ENCODE assay signal across 21 mouse cellular contexts in genomic region chr11:63394201-63394600, GRCm38 (mm10).
DNase-seq lines count a peak whose midpoint lies in the region; ATAC-seq and TF ChIP-seq lines count a peak whose summit lies in the region.
"Had no signal": no experiment of that assay in that cellular context is flagged by ENCODE, and none has a peak within 500 bp of the region (broad histone marks: within the 10 kb centered on the region; RNA-seq: fewer than 3 reads in every experiment).

No protein-coding gene starts in this region.

- no peak for ATAC-seq in kidney, embryonic 15.5 days (replicated peaks; ENCODE audit: low FRiP score)
- ATAC-seq: forebrain, embryonic 16.5 days had no signal

- intact Hi-C loops in left cerebral cortex, postnatal 10 days (cut with DNase I) = no loop called here

- H3K27ac ChIP-seq in kidney, adult 2 months (ENCODE audit: insufficient read depth, low read depth, low read length) = peak overlapping the region; percentile 91
- peak overlapping the region; percentile 5; the same call in 1 of the 2 replicates for H3K27ac ChIP-seq in kidney, embryonic 15.5 days
- H3K27ac ChIP-seq: embryonic facial prominence, embryonic 13.5 days; forebrain, embryonic 12.5 days; heart, adult 2 months; heart, embryonic 15.5 days; hindbrain, embryonic 13.5 days had no signal

- 25% methylated on average over 3 of the region's 3 CpGs for WGBS in kidney, adult 2 months
- WGBS in kidney, embryonic 15.5 days = 25% methylated on average over 3 of the region's 3 CpGs

- no peak overlapping the region for H3K4me2 ChIP-seq in kidney, embryonic 15.5 days
- H3K4me2 ChIP-seq: embryonic facial prominence, embryonic 13.5 days; forebrain, embryonic 12.5 days; heart, embryonic 11.5 days; heart, embryonic 15.5 days; hindbrain, embryonic 13.5 days had no signal

- H3K36me3 ChIP-seq in kidney, adult 2 months (ENCODE audit: control insufficient read depth, insufficient read depth, low read length) = no peaks in the 10 kb centered on the region
- H3K36me3 ChIP-seq in kidney, embryonic 15.5 days = no peaks in the 10 kb centered on the region
- H3K36me3 ChIP-seq: embryonic facial prominence, embryonic 13.5 days; forebrain, embryonic 12.5 days; heart, embryonic 15.5 days; hindbrain, embryonic 13.5 days had no signal

- H3K9ac ChIP-seq in kidney, embryonic 15.5 days = no peak overlapping the region
- H3K9ac ChIP-seq: embryonic facial prominence, embryonic 13.5 days; forebrain, embryonic 12.5 days; heart, embryonic 15.5 days; hindbrain, embryonic 13.5 days had no signal

- DNase-seq in kidney, adult 2 months = peak; percentile 76
- DNase-seq in kidney, postnatal 10 days = no peak
- peak; percentile 17 to 81 for DNase-seq in kidney, adult 8-10 months
- DNase-seq in kidney, postnatal 36 days = peak; percentile 5 to 63
- DNase-seq in c-Kit-positive CD71-positive TER-119-positive erythroid progenitor cells, embryonic 14.5 days (ENCODE audit: low spot score) = no peak
- no peak for DNase-seq in left cerebral cortex, postnatal 10 days (ENCODE audit: extremely low spot score in 1 of 2, low spot score in 2 of 2)
- DNase-seq: adrenal gland, adult 8-10 months; cerebellum, adult 11-12 months; cerebellum, adult 9-10 months; cerebellum, postnatal 36 days; gastrocnemius, postnatal 10 days; heart, adult 2 months; heart, postnatal 14 days had no signal

- TF ChIP-seq POLR2A in kidney, adult 2 months (IDR thresholded peaks at IDR 0.05; ENCODE audit: low read depth, low read length) = no peak

- no peak overlapping the region for H3K4me3 ChIP-seq in kidney, adult 2 months (ENCODE audit: insufficient read depth, low read depth, low read length)
- no peak overlapping the region for H3K4me3 ChIP-seq in kidney, embryonic 15.5 days (replicated peaks)
- H3K4me3 ChIP-seq: embryonic facial prominence, embryonic 13.5 days; forebrain, embryonic 12.5 days; heart, adult 2 months; heart, embryonic 15.5 days; hindbrain, embryonic 13.5 days had no signal

- H3K9me3 ChIP-seq in kidney, embryonic 15.5 days (replicated peaks) = no peaks in the 10 kb centered on the region
- H3K9me3 ChIP-seq: embryonic facial prominence, embryonic 13.5 days; forebrain, embryonic 12.5 days; heart, embryonic 15.5 days; hindbrain, embryonic 13.5 days had no signal

- H3K4me1 ChIP-seq in kidney, adult 2 months (ENCODE audit: control insufficient read depth, insufficient read depth, low read length) = peaks cover 11% of the 10 kb centered on the region
- peaks cover 22% of the 10 kb centered on the region for H3K4me1 ChIP-seq in kidney, embryonic 15.5 days
- H3K4me1 ChIP-seq: embryonic facial prominence, embryonic 13.5 days; heart, embryonic 15.5 days had no signal

- no peaks in the 10 kb centered on the region for H3K27me3 ChIP-seq in kidney, adult 2 months (replicated peaks; ENCODE audit: control insufficient read depth, insufficient read depth, low read length)
- no peaks in the 10 kb centered on the region for H3K27me3 ChIP-seq in kidney, embryonic 15.5 days
- H3K27me3 ChIP-seq: CH12.LX; embryonic facial prominence, embryonic 13.5 days; forebrain, embryonic 12.5 days had no signal

- TF ChIP-seq CTCF in kidney, adult 2 months (conservative IDR thresholded peaks at IDR 0.05; ENCODE audit: insufficient read depth, insufficient read length, low read depth, low read length) = no peak

Comparison
In these comparisons a context has a peak if more than half of its experiments do, and no peak if none do; other contexts are left out.
1. DNase-seq: peak in kidney, adult 2 months (single experiment), kidney, adult 8-10 months (2 of 2) and kidney, postnatal 36 days (2 of 2); none in kidney, postnatal 10 days (single experiment), c-Kit-positive CD71-positive TER-119-positive erythroid progenitor cells, embryonic 14.5 days (single experiment) and left cerebral cortex, postnatal 10 days (0 of 2).